Mouse (Mus musculus) cerebellum, adult 2 months (tissue): Measurements from ENCODE around the gene Slc8a1.

Experiments
- CTCF ChIP-seq: fragments of 200-500 bp; IDR thresholded peaks from 2 replicates; pipeline ENCODE4 v1.5.1; 2011; ENCODE audit warnings: low read depth, mild to moderate bottlenecking, control low read depth, low read length, moderate library complexity, borderline replicate concordance; ENCODE audit not compliant: insufficient read depth
- POLR2A ChIP-seq: fragments of 200-500 bp; IDR thresholded peaks from 2 replicates; pipeline ENCODE4 v1.6.1; 2011; ENCODE audit warnings: low read length, control low read depth, borderline replicate concordance; ENCODE audit not compliant: insufficient read depth

GRCm38 (mm10) chr17:81729891-81730290 is 8.3 kb downstream of the Slc8a1 start:
- TF ChIP-seq POLR2A (no peak), CTCF (no peak)
